Mouse (Mus musculus) bone marrow, adult 2 months (tissue): Measurements from ENCODE around the gene AW822073.
"Not testable (repeated sequence)": the region's sequence is repeated elsewhere in the genome, so short reads cannot be mapped to it uniquely, and the experiment has no call there.

Source experiments
- CTCF ChIP-seq: fragments of 200-500 bp; IDR thresholded peaks from 2 replicates; pipeline ENCODE4 v1.5.1; 2011; ENCODE audit warnings: low read length, control low read depth; ENCODE audit not compliant: control insufficient read depth, insufficient read depth
- POLR2A ChIP-seq: fragments of 200-500 bp; IDR thresholded peaks from 2 replicates; pipeline ENCODE4 v1.6.1; 2011; ENCODE audit warnings: low read depth, mild to moderate bottlenecking, control low read depth, low read length, borderline replicate concordance; ENCODE audit not compliant: control insufficient read depth

DNA sequence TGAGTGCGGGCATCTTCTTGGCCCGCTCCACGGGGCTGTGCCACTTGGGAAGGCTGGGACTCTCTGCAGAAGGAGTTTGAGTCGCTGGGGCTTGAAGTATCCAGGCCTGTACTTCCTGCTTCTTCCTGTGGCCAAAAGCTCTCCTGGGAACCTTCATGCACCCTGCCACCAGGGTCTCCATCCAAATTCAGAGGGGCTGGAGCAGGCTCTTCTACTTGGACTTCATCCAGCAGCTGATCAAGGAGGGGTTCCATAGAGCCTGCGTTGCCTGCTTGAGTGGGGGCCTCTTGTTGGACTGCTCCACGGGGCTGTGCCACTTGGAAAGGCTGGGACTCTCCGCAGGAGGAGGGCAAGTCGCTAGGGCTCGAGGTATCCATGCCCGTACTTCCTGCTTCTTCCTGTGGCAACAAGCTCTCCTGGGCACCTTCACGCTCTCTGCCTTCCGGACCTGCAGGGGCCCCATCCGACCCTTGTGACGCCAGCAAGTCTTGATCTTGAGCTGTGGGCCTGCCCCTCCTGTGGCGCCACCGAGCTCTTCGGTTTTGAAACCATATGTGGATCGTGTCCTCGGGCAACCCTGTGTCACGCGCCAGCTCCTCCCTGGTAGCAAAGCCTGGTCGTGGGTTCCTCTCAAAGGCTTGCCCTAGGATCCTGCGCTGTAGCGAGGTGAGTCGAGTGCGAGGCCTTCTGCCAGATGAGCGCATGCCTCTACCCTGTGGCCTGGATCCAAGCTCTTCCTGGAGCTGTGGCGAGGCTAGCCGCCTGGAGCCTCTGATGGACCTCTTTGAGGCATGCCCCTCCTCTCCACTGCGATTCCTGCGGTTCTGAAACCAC lies 541 bp downstream of the AW822073 start:
- not testable (repeated sequence) for TF ChIP-seq CTCF, POLR2A
